Mouse (Mus musculus) heart, adult 8-10 months (tissue): Measurements from ENCODE around the gene Xcl1. TPM values are rescaled to one million over a fixed set of nuclear protein-coding genes. Genes with fewer than 3 reads are reported as not detected.
"Not testable (repeated sequence)": the region's sequence is repeated elsewhere in the genome, so short reads cannot be mapped to it uniquely, and the experiment has no call there.

Experiments used
- DNase-seq: peaks from one replicate; pipeline ENCODE4 v3.0.0; 2022; ENCODE audit warnings: low spot score
- total RNA-seq, 4 experiments: library from RNA; stranded (reverse); gene quantifications; 2 replicates each; pipeline ENCODE4 v1.2.4; 2022

The Xcl1 gene
- total RNA-seq: not detected

DNA sequence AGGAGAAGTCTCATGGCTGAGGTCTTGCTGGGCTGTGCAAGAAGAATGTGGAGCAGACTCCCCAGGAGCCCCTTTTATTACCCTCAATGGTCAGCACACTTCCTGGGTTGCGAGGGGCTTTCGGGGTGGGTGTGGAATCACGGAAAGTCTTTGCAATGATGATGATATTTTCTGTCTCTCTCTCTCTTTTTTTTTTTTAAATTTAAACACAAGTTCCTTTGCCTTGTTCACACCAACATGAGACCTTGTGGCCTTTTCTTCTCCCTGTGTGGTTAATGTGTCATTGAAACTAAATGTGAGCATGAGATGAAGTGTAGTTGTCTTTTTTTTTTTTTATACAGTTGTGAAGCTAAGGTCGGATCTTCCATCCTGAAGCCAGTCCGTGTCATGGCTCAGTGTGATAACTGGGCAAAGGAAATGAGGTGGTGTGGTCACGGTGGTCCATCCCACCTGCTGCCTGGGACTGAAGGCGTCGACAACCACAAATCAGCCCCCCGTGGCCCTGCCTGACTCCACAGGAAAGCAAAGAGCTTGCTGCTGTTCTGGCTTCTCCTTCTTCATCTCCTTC, at the start of gene Xcl1:
Gene Xcl1 (minus strand): TSS at position 51 of the 568 bp plus-strand sequence.
- DNase-seq: no peak

DNA sequence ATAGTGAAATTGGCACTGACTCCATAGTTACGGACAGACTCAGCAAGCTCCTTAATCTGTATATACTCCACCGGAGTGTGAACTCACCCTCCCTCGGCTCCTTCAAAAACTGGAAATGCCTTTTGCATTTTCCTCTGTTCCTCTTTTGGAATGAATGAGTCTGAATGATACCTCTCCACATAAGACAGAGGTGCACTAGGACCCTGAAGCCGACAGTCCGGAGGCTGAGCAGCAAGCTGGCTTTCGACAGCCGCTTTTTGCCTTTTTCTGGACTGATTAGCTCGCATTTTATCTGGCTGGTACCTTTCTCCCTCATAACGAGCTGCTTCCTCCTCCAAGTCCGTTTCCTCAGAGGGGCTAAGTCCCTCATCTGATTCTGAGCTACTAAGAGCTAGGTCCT, 49.4 kb upstream of the Xcl1 start:
- DNase-seq: not testable (repeated sequence)

DNA sequence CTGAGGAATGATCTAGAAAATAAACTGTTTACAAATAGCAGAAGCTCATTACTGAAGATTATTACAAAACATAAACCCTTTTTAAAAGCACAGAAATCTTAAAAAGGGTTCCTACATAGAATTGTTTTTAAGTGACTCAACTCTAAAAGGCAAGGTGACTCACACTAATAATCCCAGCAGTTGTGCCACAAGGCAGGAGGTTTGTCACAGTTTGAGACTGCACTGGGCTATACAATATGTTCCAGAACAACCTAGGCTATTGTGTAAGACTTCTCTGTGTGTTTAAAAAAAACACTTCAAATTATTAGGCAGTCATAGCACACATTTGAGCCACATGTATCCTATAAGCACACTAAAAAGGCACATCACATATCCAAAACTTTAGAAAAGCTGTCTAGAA, 42.0 kb upstream of the Xcl1 start:
- DNase-seq: no peak

DNA sequence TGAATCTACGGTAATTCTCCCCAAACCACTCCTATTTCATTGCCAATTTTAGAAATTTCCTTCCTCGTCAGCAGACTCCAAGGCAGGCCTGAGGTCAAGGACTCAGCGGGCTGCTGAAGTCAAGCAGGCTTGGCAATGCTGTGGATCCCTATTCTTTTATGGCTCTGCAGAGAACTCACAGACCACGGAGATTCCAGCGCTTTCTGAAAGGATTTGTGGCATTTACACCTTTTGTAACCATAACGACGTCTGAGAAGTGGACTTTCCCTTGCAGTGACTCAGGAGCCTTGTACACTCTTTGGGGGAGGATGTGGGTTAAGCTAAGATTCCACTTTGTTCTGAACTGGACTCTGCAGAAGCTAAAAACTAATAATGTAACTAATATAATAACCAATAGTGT, 40.4 kb upstream of the Xcl1 start:
- no peak for DNase-seq

DNA sequence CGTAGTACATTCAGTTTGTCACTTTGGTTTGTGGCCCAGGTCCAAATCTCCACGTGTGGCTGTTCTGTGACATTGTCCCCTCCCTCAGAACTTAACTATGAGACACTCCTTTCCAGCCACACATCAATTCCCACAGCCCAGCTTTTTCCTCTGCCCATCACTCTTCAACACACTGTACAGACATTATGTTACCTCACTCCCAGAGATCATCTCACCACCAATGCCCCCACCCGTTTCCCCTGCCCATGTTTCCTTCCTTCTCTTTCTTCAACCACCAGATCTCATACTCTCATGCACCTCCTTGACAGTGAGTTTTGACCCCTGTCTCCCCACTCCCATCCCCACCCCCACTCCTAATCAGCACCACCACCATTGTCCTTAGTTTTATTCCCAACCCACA, 39.9 kb upstream of the Xcl1 start:
- no peak for DNase-seq

DNA sequence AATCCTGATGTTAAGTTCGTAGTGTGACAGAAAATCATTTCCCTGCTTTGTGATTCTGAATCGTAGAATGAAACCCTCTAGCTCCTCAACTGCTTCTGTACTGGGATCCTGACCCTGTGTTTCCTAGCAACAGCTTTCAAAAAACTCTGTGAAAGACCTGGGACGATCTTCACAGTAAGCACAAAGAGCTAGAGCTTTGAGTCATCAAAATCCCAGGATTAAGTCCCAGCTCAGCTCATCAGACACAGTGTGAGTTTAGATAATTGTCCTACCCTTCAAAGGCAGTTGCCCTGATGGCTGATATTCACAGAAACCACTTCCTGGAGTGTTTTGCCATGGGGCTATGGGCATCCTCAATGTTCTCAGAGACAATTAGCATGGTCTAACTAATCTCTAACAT, 38.5 kb upstream of the Xcl1 start:
- DNase-seq: no peak

DNA sequence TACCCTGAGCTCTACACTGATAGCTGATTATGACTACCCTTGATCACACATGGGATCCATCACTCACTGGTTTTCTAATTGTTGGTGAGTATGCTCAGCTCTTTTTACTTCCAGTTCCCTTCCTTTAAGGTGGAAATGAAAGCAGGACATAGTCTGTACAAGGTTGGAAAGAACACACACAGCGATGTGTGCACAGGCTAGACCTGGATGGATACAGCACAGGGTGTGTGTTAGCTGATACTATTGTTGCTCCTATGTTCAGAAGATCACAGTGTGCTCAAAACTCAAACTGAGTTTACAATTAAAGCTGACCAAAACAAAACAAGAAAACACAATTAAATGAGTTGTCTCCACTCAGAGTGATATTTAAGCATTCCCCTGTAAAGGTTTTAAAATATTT, 38.0 kb upstream of the Xcl1 start:
- DNase-seq: no peak

DNA sequence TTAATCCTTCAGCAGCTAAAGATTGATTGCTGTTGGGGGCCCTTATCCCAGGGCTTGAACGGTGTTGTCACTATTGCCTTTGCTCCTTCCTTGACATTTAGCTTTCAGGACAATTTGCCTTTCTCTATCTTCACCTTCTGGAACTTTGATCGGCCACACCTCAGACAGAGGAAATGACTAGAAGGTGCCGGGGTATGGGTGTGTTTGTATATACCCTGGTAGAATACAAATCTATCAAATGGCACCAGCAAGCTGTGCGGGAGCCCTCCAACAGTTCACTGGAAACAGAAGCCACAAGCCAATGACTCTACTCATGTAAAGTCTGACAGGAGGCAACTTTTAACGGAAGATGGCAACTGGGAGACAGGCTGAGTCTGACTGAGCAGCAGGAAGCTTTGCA, 37.4 kb upstream of the Xcl1 start:
- no peak for DNase-seq

DNA sequence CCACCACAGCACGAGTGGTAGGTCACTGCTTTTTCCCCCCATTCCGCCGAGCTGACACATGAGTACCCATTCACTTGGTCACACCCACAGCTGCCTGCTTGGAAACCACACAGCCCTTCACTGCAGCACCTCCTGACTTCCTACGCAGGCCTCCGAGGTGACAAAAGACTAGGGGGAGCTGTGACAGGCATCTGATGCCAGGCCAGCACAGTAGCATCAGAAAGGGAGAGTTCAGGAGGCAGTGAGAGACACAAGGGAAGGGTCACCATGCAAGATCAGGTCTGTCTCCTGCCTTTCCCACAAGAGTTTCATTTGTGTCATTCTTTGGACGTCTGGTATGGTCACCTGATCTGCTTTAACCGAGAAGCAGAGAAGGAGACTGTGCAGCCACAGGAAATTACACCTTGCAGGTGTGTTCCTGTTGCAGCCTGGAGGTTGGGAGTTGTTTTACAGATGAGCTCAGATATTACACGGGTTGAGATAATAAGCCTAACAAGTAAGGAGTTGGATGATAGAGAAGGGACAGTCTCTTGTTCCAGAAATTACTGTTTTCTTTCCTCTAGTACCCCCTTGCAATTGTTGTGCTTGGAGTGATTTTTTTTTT, 30.9 kb upstream of the Xcl1 start:
- DNase-seq: no peak

DNA sequence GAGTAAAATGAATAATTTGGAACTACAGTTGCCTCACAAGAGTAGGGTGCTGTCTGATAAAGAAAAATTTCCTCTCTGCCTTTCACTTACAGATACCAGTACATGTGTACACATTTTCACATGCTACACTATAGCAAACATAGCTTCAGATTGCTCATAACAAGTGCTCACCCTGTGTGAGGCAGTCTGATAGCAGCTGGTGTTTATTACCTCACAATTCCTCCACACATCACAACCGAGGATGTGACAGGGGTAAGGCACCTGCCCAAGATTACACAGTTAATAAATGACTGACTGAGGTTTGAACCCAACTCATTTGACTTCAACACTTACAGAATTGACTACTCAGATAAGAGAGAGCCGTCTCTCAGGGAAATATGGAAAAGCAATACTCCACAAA, 25.3 kb upstream of the Xcl1 start:
- DNase-seq: no peak

DNA sequence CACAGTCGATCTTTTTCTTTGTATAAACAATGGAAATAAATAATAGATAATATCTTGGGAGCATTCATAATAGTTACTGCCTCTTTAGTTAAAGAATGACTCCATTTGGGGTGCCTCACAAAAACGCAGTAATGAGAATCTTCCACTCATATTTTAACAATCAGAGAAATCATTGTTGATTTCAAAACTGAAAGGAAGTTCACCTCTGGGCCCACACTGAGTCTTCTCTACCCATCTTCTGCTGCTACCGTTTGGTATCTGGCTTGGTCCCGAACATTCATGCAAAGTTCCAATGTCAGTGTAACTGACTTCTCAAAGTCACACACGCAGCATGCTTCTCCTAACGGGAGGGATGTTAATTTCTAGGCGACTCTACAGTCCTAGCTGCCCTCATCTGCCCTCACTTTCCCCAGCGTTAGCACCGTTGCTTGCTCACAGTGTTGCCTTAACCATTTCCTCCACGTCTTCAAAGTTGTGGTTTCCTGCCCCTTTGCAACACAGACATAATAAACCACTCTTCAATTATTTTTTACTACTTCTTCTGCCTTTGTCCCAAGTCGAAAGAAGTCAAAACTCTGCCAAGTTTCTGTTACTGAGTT, 24.6 kb upstream of the Xcl1 start:
- DNase-seq: no peak

DNA sequence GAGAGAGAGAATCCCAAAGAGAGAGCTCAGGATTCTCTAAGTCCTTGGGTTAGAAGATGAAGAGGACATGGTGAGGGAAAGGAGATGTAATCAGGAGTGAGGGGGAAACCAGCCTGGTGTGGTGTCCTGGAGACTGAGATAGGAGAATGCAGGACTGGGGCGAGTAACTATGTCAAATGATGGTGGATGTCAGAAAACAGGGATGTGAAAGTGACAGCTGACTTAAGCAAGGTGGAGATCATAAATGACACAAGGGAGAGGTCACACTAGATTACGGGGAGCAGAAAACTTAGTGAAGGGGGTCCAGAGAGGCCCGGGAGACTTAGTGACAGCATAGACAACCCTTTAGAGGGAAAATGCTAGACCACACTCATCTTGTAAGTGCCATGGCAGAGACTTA, 23.8 kb upstream of the Xcl1 start:
- no peak for DNase-seq

DNA sequence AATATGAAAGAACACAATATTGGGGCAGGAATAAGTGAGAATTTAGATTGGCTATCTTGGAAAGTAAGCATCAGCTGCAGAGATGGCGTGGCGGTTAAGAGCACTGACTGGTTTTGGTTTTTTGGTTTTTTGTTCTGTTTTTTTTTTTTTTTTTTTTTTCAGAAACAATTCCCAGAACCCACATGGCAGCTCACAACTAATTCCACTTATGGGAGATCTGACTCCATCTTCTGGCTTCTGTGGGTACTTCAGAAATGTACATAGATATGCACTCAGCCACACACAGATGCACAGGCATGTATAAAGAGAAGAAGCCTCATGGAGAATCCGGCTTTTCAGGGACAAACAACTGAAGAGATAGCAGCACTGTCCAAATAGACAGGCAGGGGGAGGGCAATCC, 22.6 kb upstream of the Xcl1 start:
- DNase-seq: no peak

DNA sequence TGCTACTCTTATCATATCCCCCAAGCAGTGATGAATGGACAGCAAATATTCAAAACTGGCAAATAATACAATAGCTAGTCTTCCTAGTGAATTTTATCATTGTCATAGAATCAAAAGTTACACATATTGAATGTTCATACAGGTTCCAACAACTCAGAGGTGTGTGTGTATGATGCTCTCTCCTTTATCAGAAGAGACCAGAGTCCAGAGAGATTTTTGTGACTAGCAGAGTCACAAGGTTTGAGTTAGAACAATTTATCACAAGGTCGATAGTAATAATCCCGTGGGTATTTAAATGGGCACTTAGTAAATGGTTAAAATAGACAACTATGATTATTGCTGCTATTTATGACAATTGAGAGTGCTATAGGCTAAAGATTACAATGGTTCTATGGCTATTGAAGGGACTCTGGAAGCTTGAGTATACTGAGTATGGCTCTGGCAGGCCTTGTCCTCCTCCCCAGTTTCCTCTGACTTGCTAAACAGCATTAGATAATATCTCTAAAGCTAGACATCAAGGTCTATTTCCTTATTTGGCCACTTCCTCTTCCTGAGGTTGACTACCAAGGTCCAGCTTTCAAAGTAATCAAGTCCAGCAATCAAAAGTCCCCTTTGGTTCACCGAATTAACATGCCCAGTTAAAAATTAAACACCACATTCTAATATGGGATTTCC, 21.5 kb upstream of the Xcl1 start:
- no peak for DNase-seq

DNA sequence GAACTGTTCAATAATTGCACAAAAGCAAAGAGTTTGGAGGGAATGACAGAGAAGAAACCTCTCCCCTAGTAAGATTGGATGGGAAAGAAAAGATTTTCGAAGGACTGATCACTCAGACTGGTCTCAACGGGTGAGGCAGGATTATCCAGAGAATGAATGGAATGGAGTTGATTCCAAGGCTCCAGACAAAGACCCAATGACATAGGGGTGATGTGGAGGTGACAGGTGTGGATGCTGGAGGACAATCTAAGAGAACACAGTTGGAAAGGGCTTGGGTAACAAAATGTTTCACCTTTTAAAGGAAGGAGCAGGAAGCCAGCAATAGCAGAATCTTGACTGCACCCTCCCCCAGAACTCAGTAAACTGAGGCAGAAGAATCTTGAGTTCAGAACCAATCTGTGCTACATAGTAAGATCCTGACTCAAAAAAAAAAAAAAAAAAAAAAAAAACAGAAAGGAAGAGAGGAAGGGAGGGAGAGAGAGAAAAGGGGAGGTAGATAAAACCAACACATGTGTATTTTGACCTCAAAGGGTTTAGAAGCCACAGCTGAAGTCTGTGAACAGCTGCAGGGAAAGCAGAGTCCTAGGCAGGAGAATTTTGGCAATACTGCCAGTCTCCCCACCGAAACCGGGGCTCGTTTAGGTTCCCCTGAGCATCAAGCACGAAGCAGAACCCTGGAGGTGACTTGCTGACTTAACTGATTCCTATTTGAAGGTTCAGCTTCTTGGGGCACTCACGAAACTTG, 20.3 kb upstream of the Xcl1 start:
- DNase-seq: no peak

DNA sequence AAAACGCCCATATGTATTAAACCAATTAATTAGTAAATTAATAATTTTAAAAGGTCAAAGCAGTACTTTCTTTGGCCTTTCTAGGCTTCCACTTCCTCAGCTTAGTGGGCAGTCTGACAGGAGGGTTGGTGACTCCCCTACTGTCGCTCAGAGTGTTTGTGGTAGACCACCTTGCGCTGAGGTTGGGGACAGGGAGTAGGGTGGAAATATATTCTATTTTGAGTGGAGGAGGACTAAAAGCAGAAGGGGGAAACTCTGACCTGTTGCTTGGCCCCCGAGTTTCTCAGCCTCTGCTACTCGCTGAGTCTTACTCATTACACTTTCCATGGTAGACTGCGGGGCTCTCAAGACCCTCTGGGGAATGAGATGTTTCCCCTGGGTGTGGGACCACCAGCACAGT, 18.2 kb upstream of the Xcl1 start:
- DNase-seq: no peak

DNA sequence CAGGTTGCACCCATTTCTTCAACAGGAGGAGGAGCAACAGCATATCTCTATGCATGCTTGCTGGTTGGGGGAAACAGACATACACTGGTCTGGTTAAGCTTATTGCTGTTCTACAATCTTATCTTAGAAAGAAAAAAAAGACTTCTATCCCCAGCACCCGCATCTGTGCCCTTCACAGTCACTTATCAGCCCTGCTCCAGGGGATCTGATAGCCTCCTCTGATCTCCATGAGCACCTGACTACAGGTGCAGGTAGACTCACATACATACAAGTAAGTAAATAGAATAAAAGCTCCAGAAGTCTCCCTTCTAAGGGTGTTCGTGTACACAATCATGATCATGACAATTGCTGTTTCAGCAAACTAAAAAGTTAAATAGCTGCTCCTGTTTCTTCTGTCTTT, 733 bp upstream of the Xcl1 start:
- DNase-seq: no peak

DNA sequence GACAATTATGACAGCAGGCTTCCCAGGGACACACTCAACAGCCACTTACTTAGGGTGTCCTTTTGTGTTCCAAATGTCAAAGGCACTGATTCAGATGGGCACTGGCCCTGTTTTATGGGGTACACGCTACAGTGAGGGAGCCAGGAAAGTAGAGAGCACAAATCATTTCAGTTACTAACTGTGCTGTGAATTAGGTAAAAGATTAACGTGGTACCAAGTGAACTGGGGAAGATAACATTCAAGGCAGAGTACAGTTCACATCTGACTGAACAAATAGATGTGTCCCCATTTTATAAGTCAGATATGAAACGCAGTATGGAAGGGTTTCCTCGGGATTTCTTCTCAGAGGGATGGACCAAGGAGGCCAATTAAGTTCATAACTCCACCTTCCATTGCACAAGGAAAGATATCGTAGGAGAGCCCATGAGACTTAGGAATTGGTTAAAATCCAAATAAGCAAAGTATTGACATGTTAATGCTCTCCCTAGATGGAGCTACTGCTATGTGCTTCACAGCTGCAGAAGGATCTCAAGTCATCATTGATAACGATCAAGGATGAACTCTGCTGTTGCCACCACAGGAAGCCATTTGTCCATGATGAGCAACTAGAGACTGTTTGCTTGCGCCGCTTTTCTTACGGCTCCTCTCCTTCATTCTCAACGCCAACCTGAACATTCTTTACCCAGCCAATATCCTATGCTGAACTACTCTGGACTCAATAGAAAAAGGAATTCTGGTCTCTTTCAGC, 1.7 kb downstream of the Xcl1 start:
- DNase-seq: no peak

DNA sequence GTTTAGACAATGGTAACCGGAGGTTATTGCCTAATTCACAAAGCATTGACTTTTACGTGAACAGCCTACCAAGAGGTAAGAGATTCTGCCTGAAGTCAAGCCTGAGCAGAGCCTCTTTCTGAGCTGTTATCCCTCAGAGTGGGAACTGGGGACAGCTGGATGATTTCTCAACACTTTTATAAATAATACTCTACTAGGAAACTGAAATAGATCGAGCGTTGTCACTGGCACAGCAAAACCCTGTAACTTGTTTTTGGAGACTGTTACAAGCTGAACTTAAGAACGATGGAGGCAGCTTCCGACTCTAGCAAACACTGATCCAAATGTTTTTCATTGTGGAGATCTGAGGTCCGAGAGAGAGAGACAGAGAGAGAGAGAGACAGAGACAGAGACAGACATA, 4.2 kb downstream of the Xcl1 start:
- no peak for DNase-seq

DNA sequence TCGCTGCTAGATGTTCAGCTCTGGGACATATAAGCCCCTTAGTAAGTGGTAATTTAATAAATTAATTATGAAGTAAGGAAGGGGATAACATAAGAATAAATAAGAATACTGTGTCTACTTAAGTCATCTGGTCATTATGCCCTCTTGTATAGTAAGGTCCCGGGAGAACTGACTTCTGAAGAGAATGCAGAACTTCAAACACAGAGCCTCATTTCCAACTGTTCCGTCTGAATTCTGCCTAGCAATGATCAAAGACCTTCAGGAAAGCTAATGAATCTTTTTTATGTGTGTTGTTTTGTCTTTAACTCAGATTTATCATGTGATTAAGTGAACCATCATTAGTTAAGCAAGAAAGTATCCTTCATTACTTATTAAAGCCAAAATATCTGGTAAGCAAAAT, 5.3 kb downstream of the Xcl1 start:
- DNase-seq: no peak

DNA sequence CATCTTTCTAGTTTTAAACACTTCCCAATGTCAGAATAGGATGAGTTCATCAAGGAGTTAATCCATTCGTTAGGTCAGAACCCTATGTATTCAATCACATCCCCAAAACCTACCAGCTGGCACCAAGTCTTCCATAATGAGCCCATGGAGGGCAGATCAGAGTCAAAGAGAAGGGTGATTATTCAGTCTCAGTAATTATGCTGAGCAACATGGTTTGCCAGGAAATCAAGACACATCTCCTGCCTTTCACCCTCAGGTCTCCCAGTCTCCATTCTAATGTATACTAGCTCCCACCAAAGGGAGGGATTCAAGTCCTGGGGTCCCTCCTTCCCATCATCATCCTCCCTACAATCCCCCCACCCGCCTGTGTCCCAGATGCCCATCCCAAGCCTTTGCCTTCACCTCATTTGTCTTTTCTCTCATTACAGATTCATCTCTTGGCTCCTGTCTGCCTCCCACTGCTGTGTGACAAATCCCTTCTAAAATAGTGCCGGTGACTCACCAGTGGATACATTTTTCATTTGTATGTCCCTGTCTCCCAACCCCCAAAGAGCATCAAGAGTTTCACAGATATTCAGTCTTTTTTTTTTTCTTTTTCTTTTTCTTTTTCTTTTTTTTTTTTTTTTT, 8.7 kb downstream of the Xcl1 start:
- no peak for DNase-seq
